Mouse (Mus musculus) bone marrow, adult 2 months (tissue): ENCODE data around the gene Bhlha9.

Experiments used
- CTCF ChIP-seq: fragments of 200-500 bp; IDR thresholded peaks from 2 replicates; pipeline ENCODE4 v1.5.1; 2011; ENCODE audit warnings: low read length, control low read depth; ENCODE audit not compliant: control insufficient read depth, insufficient read depth
- POLR2A ChIP-seq: fragments of 200-500 bp; IDR thresholded peaks from 2 replicates; pipeline ENCODE4 v1.6.1; 2011; ENCODE audit warnings: low read depth, mild to moderate bottlenecking, control low read depth, low read length, borderline replicate concordance; ENCODE audit not compliant: control insufficient read depth

GRCm38 (mm10) chr11:76674199-76674598 is 1.9 kb downstream of the Bhlha9 start:
- TF ChIP-seq CTCF (no peak), POLR2A (no peak)
